Mouse (Mus musculus): ENCODE data around the gene Rtp2.
"Not testable (repeated sequence)": the region's sequence is repeated elsewhere in the genome, so short reads cannot be mapped to it uniquely, and the experiment has no call there.

Rtp2 gene

GRCm38 (mm10) chr16:23947654-23948053 lies 15.5 kb upstream of the Rtp2 start:
- no peak for DNase-seq

GRCm38 (mm10) chr16:23944801-23945200 lies 12.6 kb upstream of the Rtp2 start:
- no peak for DNase-seq

GRCm38 (mm10) chr16:23934397-23934796 lies 2.2 kb upstream of the Rtp2 start:
- no peak for DNase-seq

GRCm38 (mm10) chr16:23931275-23931674 lies 919 bp downstream of the Rtp2 start:
- DNase-seq, result no peak

GRCm38 (mm10) chr16:23930426-23931073 lies 1.6 kb downstream of the Rtp2 start:
- DNase-seq, result no peak

GRCm38 (mm10) chr16:23927301-23928114 lies 4.7 kb downstream of the Rtp2 start:
- DNase-seq, result no peak

- no peak for DNase-seq
Observed at GRCm38 (mm10) chr16:23922906-23923305, 9.3 kb downstream of the Rtp2 start.

GRCm38 (mm10) chr16:23921697-23922096 lies 10.5 kb downstream of the Rtp2 start:
- no peak for DNase-seq

- no peak for DNase-seq
Observed at GRCm38 (mm10) chr16:23919418-23919817, 12.8 kb downstream of the Rtp2 start.

GRCm38 (mm10) chr16:23913401-23913800 lies 18.8 kb downstream of the Rtp2 start:
- no peak for DNase-seq

GRCm38 (mm10) chr16:23912741-23913140 lies 19.5 kb downstream of the Rtp2 start:
- DNase-seq, result no peak

GRCm38 (mm10) chr16:23909015-23909354 lies 23.2 kb downstream of the Rtp2 start:
- DNase-seq, result not testable (repeated sequence)

GRCm38 (mm10) chr16:23908076-23909014 lies 23.8 kb downstream of the Rtp2 start:
- not testable (repeated sequence) for DNase-seq

GRCm38 (mm10) chr16:23906586-23906985 lies 25.6 kb downstream of the Rtp2 start:
- DNase-seq, result not testable (repeated sequence)

GRCm38 (mm10) chr16:23901411-23901810 lies 30.8 kb downstream of the Rtp2 start:
- no peak for DNase-seq

- no peak for DNase-seq
Observed at GRCm38 (mm10) chr16:23900061-23900460, 32.1 kb downstream of the Rtp2 start.

- peak; percentile 85 for DNase-seq
Observed at GRCm38 (mm10) chr16:23898840-23899239, 33.4 kb downstream of the Rtp2 start.

- peak; percentile 75 for DNase-seq
Observed at GRCm38 (mm10) chr16:23897984-23898586, 34.1 kb downstream of the Rtp2 start.

GRCm38 (mm10) chr16:23897486-23897885 lies 34.7 kb downstream of the Rtp2 start:
- DNase-seq, result no peak

GRCm38 (mm10) chr16:23895135-23895534 lies 37.1 kb downstream of the Rtp2 start:
- DNase-seq, result no peak

- DNase-seq, result no peak
Observed at GRCm38 (mm10) chr16:23890636-23891035, 41.6 kb downstream of the Rtp2 start, which contains the start of gene Sst. TSS of gene Sst (minus strand) at chr16:23890958.

GRCm38 (mm10) chr16:23890151-23890550 lies 42.0 kb downstream of the Rtp2 start:
- DNase-seq, result peak; percentile 13

All from lung, postnatal 14 days (tissue).